Mouse (Mus musculus) neural tube, embryonic 11.5 days (tissue): ENCODE measurements at regions not wholly inside any gene's neighbourhood (a gene's known extent, or its start where the extent isn't known, plus 50 kb on each side); places are given as distances from the start of the nearest gene placed in this dataset.

Experiments
- ATAC-seq: fragments of 200-750 bp; cut with Nextera tagmentation; 2 replicates; pipeline ENCODE4 v1.8.0; 2017; ENCODE audit warnings: moderate number of reproducible peaks, mild to moderate bottlenecking, moderate TSS enrichment, moderate library complexity; ENCODE audit not compliant: insufficient read depth, low FRiP score, low TSS enrichment
- DNase-seq: peaks from one replicate; pipeline ENCODE4 v3.0.0-alpha.2; 2015; ENCODE audit warnings: low spot score
- H3K27ac ChIP-seq: fragments of 300-500 bp; sonication (generic); 2 replicates; pipeline ENCODE4 v1.5.1; 2014; ENCODE audit warnings: low read depth, mild to moderate bottlenecking, low read length
- H3K27me3 ChIP-seq: fragments of 300-500 bp; sonication (generic); 2 replicates; pipeline ENCODE4 v1.6.1; 2014; ENCODE audit warnings: mild to moderate bottlenecking, low read length, mixed read lengths; ENCODE audit not compliant: control insufficient read depth, insufficient read depth
- H3K36me3 ChIP-seq: fragments of 300-500 bp; sonication (generic); 2 replicates; pipeline ENCODE4 v1.6.1; 2014; ENCODE audit warnings: mild to moderate bottlenecking, low read length, moderate library complexity, mixed read lengths; ENCODE audit not compliant: control insufficient read depth, insufficient read depth
- H3K4me1 ChIP-seq: fragments of 300-500 bp; sonication (generic); 2 replicates; pipeline ENCODE4 v1.6.1; 2014; ENCODE audit warnings: low read length, mixed read lengths; ENCODE audit not compliant: control insufficient read depth, insufficient read depth
- H3K4me2 ChIP-seq: fragments of 300-500 bp; sonication (generic); 2 replicates; pipeline ENCODE4 v1.6.1; 2014; ENCODE audit warnings: low read depth, mild to moderate bottlenecking, moderate library complexity
- H3K4me3 ChIP-seq: fragments of 300-500 bp; sonication (generic); 2 replicates; pipeline ENCODE4 v1.5.1; 2014; ENCODE audit warnings: low read depth, low read length
- H3K9ac ChIP-seq: fragments of 300-500 bp; sonication (generic); 2 replicates; pipeline ENCODE4 v1.6.1; 2014; ENCODE audit warnings: mild to moderate bottlenecking, low read length
- H3K9me3 ChIP-seq: fragments of 300-500 bp; sonication (generic); 2 replicates; pipeline ENCODE4 v1.6.1; 2016; ENCODE audit warnings: low read length; ENCODE audit not compliant: control insufficient read depth
- WGBS: fragments of 180-500 bp; shearing (Covaris S2); extraction: QIAGEN DNeasy Blood & Tissue Kit; methylation state at CpG from one replicate; pipeline ENCODE4 v1.1.7; 2014; 5-methylcytosine and 5-hydroxymethylcytosine counted together

DNA sequence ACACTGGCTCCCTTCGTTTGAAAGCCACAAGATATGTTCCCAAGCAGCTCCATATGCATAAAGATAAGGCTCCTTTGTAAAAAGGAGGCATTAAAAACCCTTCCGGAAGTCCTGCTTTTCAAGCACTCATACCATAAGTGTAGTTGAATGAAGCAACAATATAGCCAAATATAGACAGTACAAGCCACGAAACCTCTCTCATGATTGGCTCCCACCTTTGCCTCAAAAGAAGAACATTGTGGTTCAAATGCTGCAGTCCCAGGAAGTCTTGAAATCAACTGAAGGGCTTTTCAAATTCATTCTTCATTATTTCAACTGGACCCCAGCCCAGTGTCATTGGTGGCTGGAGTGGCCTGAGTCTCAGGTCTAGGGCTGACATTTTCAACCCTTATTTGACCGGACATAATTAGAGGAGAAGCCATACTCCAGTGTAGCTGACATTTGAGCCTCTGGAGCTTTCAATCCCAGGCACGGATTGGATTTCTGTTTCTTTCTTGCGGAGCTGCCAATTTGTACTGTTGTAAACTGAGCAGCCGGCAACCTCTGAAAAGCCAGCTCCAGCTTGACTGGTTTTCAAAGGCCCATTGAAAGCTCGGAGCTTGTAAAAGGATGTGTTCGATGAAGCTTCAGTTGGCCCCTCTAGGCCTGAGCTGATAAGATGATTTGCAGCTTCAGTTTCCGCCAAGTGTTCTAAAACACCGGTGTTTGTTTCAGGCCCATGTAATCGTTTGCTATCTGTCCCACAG, 105.4 kb downstream of the Tmsb4x start:
- no peak for DNase-seq
- H3K27me3 ChIP-seq = no peaks in the 10 kb centered on the region; the same call in 1 of the 2 replicates
- 52% methylated on average over 12 of the region's 12 CpGs for WGBS
- no peak for ATAC-seq
- no peaks in the 10 kb centered on the region for H3K9me3 ChIP-seq
- H3K9ac ChIP-seq = no peak overlapping the region
- H3K27ac ChIP-seq = no peak overlapping the region
- no peak overlapping the region for H3K4me2 ChIP-seq
- H3K4me3 ChIP-seq = no peak overlapping the region
- H3K4me1 ChIP-seq = no peaks in the 10 kb centered on the region
- no peaks in the 10 kb centered on the region for H3K36me3 ChIP-seq

DNA sequence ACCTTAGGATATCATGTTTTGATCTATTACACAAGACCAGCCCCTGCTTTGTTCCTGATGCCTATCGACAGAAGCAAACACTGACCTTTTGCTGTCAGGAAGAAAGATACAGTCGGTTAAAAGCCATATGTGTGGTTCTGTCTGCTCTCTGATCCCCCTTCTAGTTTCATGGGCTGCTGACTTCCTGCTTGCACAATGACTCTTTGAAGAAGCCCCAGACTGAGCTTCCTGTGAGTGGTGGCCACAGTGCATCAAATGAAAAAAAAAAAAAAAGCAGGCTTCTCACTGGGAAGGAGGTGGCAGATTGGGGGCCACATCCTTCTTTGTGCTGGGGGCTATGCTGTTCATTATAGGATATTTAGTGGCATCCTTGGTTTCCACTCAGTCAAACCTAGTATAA, 107.2 kb downstream of the Tmsb4x start:
- H3K4me1 ChIP-seq = no peaks in the 10 kb centered on the region
- H3K36me3 ChIP-seq = no peaks in the 10 kb centered on the region
- no peaks in the 10 kb centered on the region; the same call in 1 of the 2 replicates for H3K27me3 ChIP-seq
- DNase-seq (no peak), ATAC-seq (no peak)
- WGBS = 68% methylated on average over 2 of the region's 2 CpGs
- H3K27ac ChIP-seq = no peak overlapping the region
- no peak overlapping the region for H3K4me2 ChIP-seq
- H3K9ac ChIP-seq = no peak overlapping the region
- no peaks in the 10 kb centered on the region for H3K9me3 ChIP-seq
- H3K4me3 ChIP-seq = no peak overlapping the region

DNA sequence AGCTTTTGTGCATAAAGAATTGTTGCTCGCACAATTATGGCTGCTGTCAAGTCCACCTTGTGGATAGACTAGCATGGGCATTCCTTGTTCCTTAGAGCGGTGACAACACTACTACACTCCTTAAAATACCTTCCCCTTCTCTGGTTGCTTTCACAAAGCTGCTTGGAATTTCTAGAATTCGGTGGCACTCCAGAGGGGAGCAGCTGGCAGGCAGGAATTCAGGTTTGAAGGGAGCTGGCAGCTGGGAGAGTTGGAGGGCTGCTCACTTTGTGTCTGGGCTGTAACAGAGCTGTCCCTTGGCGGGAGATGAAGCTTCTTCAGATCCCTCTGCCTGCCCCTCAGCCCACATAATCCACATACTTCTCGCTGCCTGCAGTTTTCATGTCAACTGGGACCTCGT, 109.7 kb downstream of the Tmsb4x start:
- H3K36me3 ChIP-seq = no peaks in the 10 kb centered on the region

DNA sequence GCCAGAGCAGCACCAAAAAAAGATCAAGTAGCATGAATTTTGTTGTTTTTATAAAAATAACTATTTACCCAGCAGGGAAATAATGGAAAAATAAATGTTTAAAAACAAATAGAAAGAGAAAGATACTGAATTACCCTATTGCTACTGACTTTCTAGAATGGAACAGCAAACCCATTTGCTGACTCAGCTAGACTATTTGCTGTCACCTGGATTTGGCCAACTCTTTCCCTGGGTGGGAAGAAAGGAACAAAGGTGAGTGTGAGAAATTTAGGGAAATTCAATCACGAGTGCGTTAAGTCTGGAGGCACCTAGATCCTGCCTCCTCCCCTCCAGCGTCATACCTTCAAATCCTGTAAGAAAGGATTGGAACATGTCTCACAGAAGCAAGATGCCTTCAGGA, 110.2 kb downstream of the Tmsb4x start:
- H3K4me2 ChIP-seq = no peak overlapping the region
- H3K27me3 ChIP-seq = no peaks in the 10 kb centered on the region
- DNase-seq (no peak), ATAC-seq (no peak)
- no peaks in the 10 kb centered on the region for H3K36me3 ChIP-seq
- no peak overlapping the region for H3K9ac ChIP-seq
- H3K27ac ChIP-seq = no peak overlapping the region
- H3K9me3 ChIP-seq = no peaks in the 10 kb centered on the region
- no peak overlapping the region for H3K4me3 ChIP-seq
- H3K4me1 ChIP-seq = no peaks in the 10 kb centered on the region
- 81% methylated on average over 3 of the region's 3 CpGs for WGBS

More for the DNA sequence above, 109.7 kb downstream of the Tmsb4x start:
- no peaks in the 10 kb centered on the region for H3K9me3 ChIP-seq
- ATAC-seq = no peak
- DNase-seq = no peak
- no peak overlapping the region for H3K4me3 ChIP-seq
- 71% methylated on average over 6 of the region's 6 CpGs for WGBS
- H3K27ac ChIP-seq = no peak overlapping the region
- no peaks in the 10 kb centered on the region for H3K27me3 ChIP-seq
- no peaks in the 10 kb centered on the region for H3K4me1 ChIP-seq
- no peak overlapping the region for H3K4me2 ChIP-seq
- H3K9ac ChIP-seq = no peak overlapping the region

DNA sequence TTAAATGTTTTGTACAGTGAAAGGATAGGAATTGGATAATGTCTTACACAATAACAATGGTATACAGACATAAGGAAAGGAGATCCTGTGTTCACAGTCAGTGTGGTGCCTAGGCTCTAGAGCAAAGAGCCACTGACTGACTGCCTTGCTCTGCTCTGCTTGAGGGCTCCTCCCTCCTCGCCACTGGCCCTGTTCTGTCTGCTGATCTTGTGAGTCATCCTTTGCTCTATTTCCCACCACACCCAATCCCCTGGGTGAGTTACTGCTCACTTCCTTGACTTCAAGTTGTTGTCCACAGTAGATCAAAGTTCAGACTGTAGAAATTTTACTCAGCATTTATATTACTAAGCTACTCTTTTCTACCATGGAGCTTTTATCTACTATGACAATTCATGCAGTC, 117.3 kb downstream of the Tmsb4x start:
- Histone ChIP-seq H3K9me3 (no peaks in the 10 kb centered on the region), H3K4me2 (no peak overlapping the region), H3K9ac (no peak overlapping the region), H3K4me3 (no peak overlapping the region), H3K36me3 (no peaks in the 10 kb centered on the region), H3K27me3 (no peaks in the 10 kb centered on the region), H3K27ac (no peak overlapping the region), H3K4me1 (no peaks in the 10 kb centered on the region)
- WGBS = 82% methylated on average over 1 of the region's 1 CpGs
- ATAC-seq (no peak), DNase-seq (no peak)

DNA sequence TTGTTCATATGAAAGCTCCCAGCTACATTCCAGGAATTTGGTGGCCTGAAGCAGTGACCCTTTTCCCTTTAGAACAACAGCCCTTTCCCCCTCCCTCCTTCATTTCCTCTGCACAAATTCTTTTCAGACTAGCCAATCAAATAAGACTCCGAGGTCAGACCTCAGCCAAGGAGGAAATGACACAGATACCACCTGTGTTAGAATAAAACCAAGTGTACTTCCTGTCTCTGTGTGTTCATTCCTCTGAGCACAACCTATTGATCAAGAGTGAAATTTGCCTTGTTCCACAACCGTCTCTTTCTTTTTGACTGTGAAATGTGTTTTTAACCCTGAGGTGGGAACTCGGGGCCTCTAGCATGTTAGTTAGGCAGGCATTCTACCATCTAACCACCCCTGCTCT, 120.2 kb downstream of the Tmsb4x start:
- Histone ChIP-seq H3K4me2 (no peak overlapping the region), H3K4me1 (no peaks in the 10 kb centered on the region), H3K9me3 (no peaks in the 10 kb centered on the region), H3K4me3 (no peak overlapping the region), H3K27ac (no peak overlapping the region), H3K9ac (no peak overlapping the region), H3K36me3 (no peaks in the 10 kb centered on the region), H3K27me3 (no peaks in the 10 kb centered on the region)
- 59% methylated on average over 3 of the region's 3 CpGs for WGBS
- ATAC-seq (no peak), DNase-seq (no peak)

DNA sequence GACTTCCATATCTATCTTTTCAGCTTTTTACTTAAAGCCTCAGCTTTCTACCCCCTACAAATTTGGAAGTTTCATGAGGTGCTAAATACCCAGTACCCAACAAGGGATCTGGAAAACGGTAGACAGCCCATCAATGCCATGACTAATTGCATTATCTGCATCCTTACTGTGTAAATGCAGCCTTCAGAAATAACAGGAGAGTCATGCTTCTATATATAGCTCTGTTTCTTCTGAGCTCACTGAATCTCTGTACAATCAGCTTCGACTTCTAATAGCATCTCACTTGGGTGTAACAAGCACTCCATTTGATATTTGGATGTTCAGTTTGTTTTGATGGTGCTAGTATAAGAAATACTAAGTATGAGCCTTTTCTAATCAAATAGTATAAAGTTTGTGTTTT, 120.7 kb downstream of the Tmsb4x start:
- H3K27me3 ChIP-seq = no peaks in the 10 kb centered on the region
- H3K9ac ChIP-seq = no peak overlapping the region
- no peaks in the 10 kb centered on the region for H3K9me3 ChIP-seq
- ATAC-seq = no peak
- WGBS = 54% methylated on average over 2 of the region's 2 CpGs
- H3K4me1 ChIP-seq = no peaks in the 10 kb centered on the region
- H3K36me3 ChIP-seq = no peaks in the 10 kb centered on the region
- no peak overlapping the region for H3K27ac ChIP-seq
- H3K4me2 ChIP-seq = no peak overlapping the region
- DNase-seq = no peak
- no peak overlapping the region for H3K4me3 ChIP-seq

DNA sequence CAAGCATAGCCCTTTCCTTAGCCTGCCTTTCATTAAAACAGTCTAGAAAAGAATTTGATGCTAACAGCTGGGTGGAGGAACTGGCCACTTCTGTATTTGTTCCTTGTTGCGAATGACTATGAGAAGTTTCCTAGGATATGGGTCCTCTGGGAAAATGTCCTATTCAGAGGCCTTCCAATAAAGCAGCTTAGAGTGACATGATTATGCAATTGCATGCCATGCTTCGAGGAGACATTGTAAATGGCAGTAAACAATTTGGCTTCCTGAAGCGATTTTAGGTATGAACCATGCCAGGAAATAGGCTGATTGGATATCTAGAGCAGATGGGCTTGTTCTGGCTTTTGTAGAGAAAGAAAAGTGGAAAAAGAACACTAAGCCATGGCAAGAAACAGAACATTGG, 128.3 kb downstream of the Tmsb4x start:
- ATAC-seq (no peak), DNase-seq (no peak)
- H3K27ac ChIP-seq = no peak overlapping the region
- no peak overlapping the region for H3K9ac ChIP-seq
- no peaks in the 10 kb centered on the region for H3K9me3 ChIP-seq
- 76% methylated on average over 3 of the region's 3 CpGs for WGBS
- no peak overlapping the region for H3K4me2 ChIP-seq
- H3K4me3 ChIP-seq = no peak overlapping the region
- 0 out of 2 replicates have a peak, but pooled peaks cover 3% of the 10 kb centered on the region for H3K27me3 ChIP-seq
- no peaks in the 10 kb centered on the region for H3K36me3 ChIP-seq
- H3K4me1 ChIP-seq = no peaks in the 10 kb centered on the region

DNA sequence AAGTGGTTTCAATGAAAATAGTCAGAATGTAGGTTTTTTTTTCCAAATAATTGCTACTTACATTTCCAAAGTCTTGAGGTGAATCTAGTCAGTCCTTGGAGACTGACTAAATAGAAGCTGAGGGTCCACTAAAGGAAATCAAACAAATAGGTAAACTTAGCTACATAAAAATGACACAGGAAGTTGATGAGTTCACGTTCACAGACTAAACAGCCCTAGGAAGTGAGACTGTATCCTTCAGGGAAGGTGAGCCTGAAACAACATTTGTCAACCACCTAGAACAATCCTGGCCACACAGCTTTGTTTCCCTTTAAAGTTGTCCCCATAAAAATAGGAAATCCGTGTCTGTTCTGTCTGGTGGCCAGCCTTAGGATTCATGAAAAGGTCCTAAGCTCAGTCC, 140.0 kb downstream of the Tmsb4x start:
- Histone ChIP-seq H3K4me2 (no peak overlapping the region), H3K4me1 (no peaks in the 10 kb centered on the region), H3K27ac (no peak overlapping the region), H3K9me3 (no peaks in the 10 kb centered on the region), H3K27me3 (0 out of 2 replicates have a peak, but pooled peaks cover 5% of the 10 kb centered on the region), H3K9ac (no peak overlapping the region), H3K36me3 (no peaks in the 10 kb centered on the region), H3K4me3 (no peak overlapping the region)
- ATAC-seq = no peak
- 75% methylated on average over 2 of the region's 2 CpGs for WGBS
- DNase-seq = no peak
